ENCODE assay signal across 24 mouse cellular contexts in genomic region chr17:60268846-60269245, GRCm38 (mm10).
A peak's percentile ranks its signal among the peaks of the same experiment; 100 is the strongest.
DNase-seq lines count a peak whose midpoint lies in the region; ATAC-seq and TF ChIP-seq lines count a peak whose summit lies in the region.
"Had no signal": no experiment of that assay in that cellular context is flagged by ENCODE, and none has a peak within 500 bp of the region (broad histone marks: within the 10 kb centered on the region; RNA-seq: fewer than 3 reads in every experiment).

No protein-coding gene starts in this region.

- WGBS in forebrain, embryonic 14.5 days, result 63% methylated on average over 1 of the region's 1 CpGs
- 79% methylated on average over 1 of the region's 1 CpGs for WGBS in forebrain, embryonic 10.5 days
- WGBS in liver, postnatal 0 days (ENCODE audit: insufficient replicate concordance), result 76% methylated on average over 1 of the region's 1 CpGs

- no peaks in the 10 kb centered on the region for H3K4me1 ChIP-seq in forebrain, embryonic 14.5 days (ENCODE audit: control insufficient read depth, insufficient read depth, low read length)
- H3K4me1 ChIP-seq in forebrain, embryonic 10.5 days, result no peaks in the 10 kb centered on the region
- H3K4me1 ChIP-seq in liver, postnatal 0 days (ENCODE audit: insufficient read depth), result no peaks in the 10 kb centered on the region
- H3K4me1 ChIP-seq: hindbrain, embryonic 10.5 days; intestine, embryonic 15.5 days had no signal

- DNase-seq in forebrain, embryonic 14.5 days (ENCODE audit: low spot score), result peak; percentile 29
- no peak for DNase-seq in forebrain, embryonic 10.5 days (ENCODE audit: extremely low spot score, low spot score)
- DNase-seq in ES-CJ7 (ENCODE audit: low read depth, low spot score) (peak; percentile 6), R1 (ENCODE audit: low read depth, low spot score) (peak; percentile 15)
- DNase-seq in retina, embryonic 14.5 days (ENCODE audit: low spot score), result peak; percentile 62
- DNase-seq in left cerebral cortex, postnatal 14 days (ENCODE audit: low spot score in 2 of 2), result no peak
- DNase-seq in liver, postnatal 0 days, result no peak
- DNase-seq: adrenal gland, adult 2 months; adrenal gland, postnatal 14 days; cerebellum, adult 11-12 months; cerebellum, adult 8-10 months; cerebellum, postnatal 10 days; cerebellum, postnatal 36 days; forebrain, postnatal 0 days; gastrocnemius, adult 2 months; gastrocnemius, postnatal 14 days; heart, adult 11 months; kidney, adult 11 months had no signal

- intact Hi-C loops in left cerebral cortex, postnatal 14 days (cut with DNase I), result no loop called here

- no peak for TF ChIP-seq EP300 in liver, postnatal 0 days (IDR thresholded peaks at IDR 0.05; ENCODE audit: low read depth)

- H3K36me3 ChIP-seq in forebrain, embryonic 14.5 days (ENCODE audit: control insufficient read depth, insufficient read depth, low read length), result no peaks in the 10 kb centered on the region
- no peaks in the 10 kb centered on the region for H3K36me3 ChIP-seq in forebrain, embryonic 10.5 days (replicated peaks)
- no peaks in the 10 kb centered on the region for H3K36me3 ChIP-seq in liver, postnatal 0 days (replicated peaks; ENCODE audit: insufficient read depth, low read length)
- H3K36me3 ChIP-seq: hindbrain, embryonic 10.5 days; hindbrain, embryonic 13.5 days; intestine, embryonic 15.5 days had no signal

- no peak for ATAC-seq in forebrain, embryonic 14.5 days
- no peak for ATAC-seq in liver, postnatal 0 days
- ATAC-seq: CD4-positive, CD25-positive, alpha-beta regulatory T cell, adult 4 months; forebrain, postnatal 0 days; hindbrain, embryonic 16.5 days; intestine, embryonic 15.5 days had no signal

- H3K9me3 ChIP-seq in forebrain, embryonic 14.5 days (replicated peaks; ENCODE audit: control insufficient read depth, low read length), result no peaks in the 10 kb centered on the region
- H3K9me3 ChIP-seq in forebrain, embryonic 10.5 days, result no peaks in the 10 kb centered on the region
- H3K9me3 ChIP-seq in liver, postnatal 0 days (ENCODE audit: low read length), result no peaks in the 10 kb centered on the region
- H3K9me3 ChIP-seq: hindbrain, embryonic 10.5 days; hindbrain, embryonic 13.5 days; intestine, embryonic 15.5 days had no signal

- no peak overlapping the region for H3K9ac ChIP-seq in forebrain, embryonic 14.5 days (ENCODE audit: low read length)
- no peak overlapping the region for H3K9ac ChIP-seq in liver, postnatal 0 days (replicated peaks)
- H3K9ac ChIP-seq: forebrain, postnatal 0 days; hindbrain, embryonic 13.5 days; intestine, embryonic 15.5 days had no signal

- H3K4me2 ChIP-seq in forebrain, embryonic 14.5 days (ENCODE audit: low read length), result no peak overlapping the region
- H3K4me2 ChIP-seq in liver, postnatal 0 days (ENCODE audit: low read depth, low read length), result no peak overlapping the region
- H3K4me2 ChIP-seq: heart, embryonic 11.5 days; hindbrain, embryonic 13.5 days; intestine, embryonic 15.5 days had no signal

- H3K27me3 ChIP-seq in forebrain, embryonic 14.5 days (replicated peaks; ENCODE audit: control insufficient read depth, insufficient read depth, low read length), result no peaks in the 10 kb centered on the region
- peaks cover 10% of the 10 kb centered on the region for H3K27me3 ChIP-seq in forebrain, embryonic 10.5 days (ENCODE audit: poor library complexity, severe bottlenecking)
- no peaks in the 10 kb centered on the region for H3K27me3 ChIP-seq in liver, postnatal 0 days (ENCODE audit: insufficient read depth, low read length)
- H3K27me3 ChIP-seq: hindbrain, embryonic 13.5 days; intestine, embryonic 15.5 days had no signal

- no peak for TF ChIP-seq CTCF in liver, postnatal 0 days (IDR thresholded peaks at IDR 0.05; ENCODE audit: low read depth)

- H3K27ac ChIP-seq in forebrain, embryonic 14.5 days (ENCODE audit: low read depth, low read length), result no peak overlapping the region
- no peak overlapping the region for H3K27ac ChIP-seq in forebrain, embryonic 10.5 days
- no peak overlapping the region for H3K27ac ChIP-seq in liver, postnatal 0 days (ENCODE audit: low read depth)
- H3K27ac ChIP-seq: gastrocnemius, adult 2 months; hindbrain, embryonic 10.5 days; hindbrain, embryonic 13.5 days; intestine, embryonic 15.5 days had no signal

- H3K4me3 ChIP-seq in forebrain, embryonic 14.5 days (ENCODE audit: low read depth, low read length), result no peak overlapping the region
- H3K4me3 ChIP-seq in forebrain, embryonic 10.5 days, result no peak overlapping the region
- no peak overlapping the region for H3K4me3 ChIP-seq in liver, postnatal 0 days (ENCODE audit: low read depth, low read length)
- H3K4me3 ChIP-seq: gastrocnemius, adult 2 months; hindbrain, embryonic 10.5 days; hindbrain, embryonic 13.5 days; intestine, embryonic 15.5 days had no signal

Comparison
In these comparisons a context has a peak if more than half of its experiments do, and no peak if none do; other contexts are left out.
1. DNase-seq: peak in forebrain, embryonic 14.5 days (single experiment), ES-CJ7 (single experiment), R1 (single experiment) and retina, embryonic 14.5 days (single experiment); none in forebrain, embryonic 10.5 days (single experiment), left cerebral cortex, postnatal 14 days (0 of 2) and liver, postnatal 0 days (single experiment).